Comparison of ENCODE assay signal across 20 mouse cellular contexts in the genomic region with DNA sequence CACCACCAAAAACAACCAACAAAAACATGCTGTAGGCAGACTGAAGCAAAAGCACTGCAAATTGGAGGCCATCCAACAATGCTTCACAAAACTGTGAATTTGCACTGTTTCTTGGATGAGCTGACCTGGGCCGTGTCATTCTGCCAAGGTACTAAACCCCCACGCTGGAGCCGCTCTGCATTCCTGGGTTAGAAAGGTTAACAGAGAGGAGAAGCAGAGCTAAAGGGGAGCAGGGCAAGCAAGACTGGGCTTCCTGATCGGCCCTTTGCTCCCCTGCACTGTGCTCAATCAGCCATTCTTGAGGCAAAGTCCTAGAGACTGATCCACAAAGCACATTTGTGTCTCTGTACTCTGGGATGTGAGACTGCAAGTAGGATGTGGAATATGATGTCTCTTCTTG. TPM values are rescaled to one million over a fixed set of nuclear protein-coding genes. Genes with fewer than 3 reads are reported as not detected.
A peak's percentile ranks its signal among the peaks of the same experiment; 100 is the strongest.
DNase-seq lines count a peak whose midpoint lies in the region; ATAC-seq and TF ChIP-seq lines count a peak whose summit lies in the region.
"Had no signal": no experiment of that assay in that cellular context is flagged by ENCODE, and none has a peak within 500 bp of the region (broad histone marks: within the 10 kb centered on the region; RNA-seq: fewer than 3 reads in every experiment).

No protein-coding gene starts in this region.

- DNase-seq in heart, postnatal 4 days: peak; percentile 7
- no peak for DNase-seq in heart, postnatal 10 days
- DNase-seq in kidney, adult 2 months: peak; percentile 91
- DNase-seq in kidney, postnatal 25 days: peak; percentile 74 to 86
- no peak for DNase-seq in urinary bladder, adult 18-20 months (ENCODE audit: low spot score in 2 of 2)
- no peak for DNase-seq in ovary, postnatal 36 days (ENCODE audit: low spot score)
- no peak for DNase-seq in neural tube, embryonic 10.5 days (ENCODE audit: extremely low spot score, low spot score)
- DNase-seq: adrenal gland, postnatal 10 days; cerebellum, adult 18-20 months; cerebellum, adult 9-11 months; gastrocnemius, adult 2 months; gastrocnemius, postnatal 36 days; heart, adult 11 months had no signal

- intact Hi-C loops in heart, postnatal 10 days (cut with DNase I): no loop called here

- peak; percentile 67 for ATAC-seq in kidney, embryonic 16.5 days (ENCODE audit: low FRiP score, low TSS enrichment)
- ATAC-seq: forebrain, embryonic 14.5 days had no signal

- 18% methylated on average over 4 of the region's 4 CpGs for WGBS in kidney, adult 2 months
- WGBS in kidney, embryonic 16.5 days: 45% methylated on average over 4 of the region's 4 CpGs

- peaks cover 13% of the 10 kb centered on the region; the same call in 1 of the 2 replicates for H3K4me1 ChIP-seq in kidney, adult 2 months (ENCODE audit: control insufficient read depth, insufficient read depth, low read length)
- H3K4me1 ChIP-seq in kidney, embryonic 16.5 days (ENCODE audit: insufficient read depth, low read length): no peaks in the 10 kb centered on the region
- H3K4me1 ChIP-seq: embryonic facial prominence, embryonic 15.5 days; forebrain, embryonic 10.5 days; heart, embryonic 13.5 days had no signal

- no peaks in the 10 kb centered on the region for H3K27me3 ChIP-seq in kidney, adult 2 months (replicated peaks; ENCODE audit: control insufficient read depth, insufficient read depth, low read length)
- no peaks in the 10 kb centered on the region for H3K27me3 ChIP-seq in kidney, embryonic 16.5 days (ENCODE audit: insufficient read depth, low read length)
- H3K27me3 ChIP-seq: embryonic facial prominence, embryonic 15.5 days; heart, embryonic 13.5 days; hindbrain, embryonic 13.5 days had no signal

- TF ChIP-seq CTCF in kidney, adult 2 months (conservative IDR thresholded peaks at IDR 0.05; ENCODE audit: insufficient read depth, insufficient read length, low read depth, low read length): no peak

- H3K36me3 ChIP-seq in kidney, adult 2 months (ENCODE audit: control insufficient read depth, insufficient read depth, low read length): no peaks in the 10 kb centered on the region
- H3K36me3 ChIP-seq in kidney, embryonic 16.5 days (ENCODE audit: insufficient read depth, low read length): peaks cover 3% of the 10 kb centered on the region; the same call in 1 of the 2 replicates
- H3K36me3 ChIP-seq: embryonic facial prominence, embryonic 15.5 days; forebrain, embryonic 10.5 days had no signal

- no peak overlapping the region for H3K4me2 ChIP-seq in kidney, embryonic 16.5 days (replicated peaks; ENCODE audit: low read depth, low read length)
- H3K4me2 ChIP-seq: embryonic facial prominence, embryonic 15.5 days; heart, embryonic 13.5 days; hindbrain, embryonic 13.5 days had no signal

- H3K4me3 ChIP-seq in kidney, adult 2 months (ENCODE audit: insufficient read depth, low read depth, low read length): no peak overlapping the region
- no peak overlapping the region for H3K4me3 ChIP-seq in kidney, embryonic 16.5 days (ENCODE audit: low read length)
- H3K4me3 ChIP-seq: embryonic facial prominence, embryonic 15.5 days; erythroblast, embryonic 14.5 days; forebrain, embryonic 10.5 days; gastrocnemius, adult 2 months; heart, embryonic 13.5 days; hindbrain, embryonic 13.5 days had no signal

- H3K9ac ChIP-seq in kidney, embryonic 16.5 days (replicated peaks; ENCODE audit: low read length): no peak overlapping the region
- H3K9ac ChIP-seq: embryonic facial prominence, embryonic 15.5 days; heart, embryonic 13.5 days; hindbrain, embryonic 13.5 days had no signal

- no peaks in the 10 kb centered on the region for H3K9me3 ChIP-seq in kidney, embryonic 16.5 days (ENCODE audit: low read length)
- H3K9me3 ChIP-seq: embryonic facial prominence, embryonic 15.5 days; forebrain, embryonic 10.5 days; heart, embryonic 13.5 days; hindbrain, embryonic 13.5 days had no signal

- no peak for TF ChIP-seq POLR2A in kidney, adult 2 months (IDR thresholded peaks at IDR 0.05; ENCODE audit: low read depth, low read length)

- H3K27ac ChIP-seq in kidney, adult 2 months (ENCODE audit: insufficient read depth, low read depth, low read length): peak overlapping the region; percentile 95
- no peak overlapping the region for H3K27ac ChIP-seq in kidney, embryonic 16.5 days (ENCODE audit: low read length)
- H3K27ac ChIP-seq: embryonic facial prominence, embryonic 15.5 days; forebrain, embryonic 10.5 days; gastrocnemius, adult 2 months; heart, embryonic 13.5 days; hindbrain, embryonic 13.5 days had no signal

RNA-seq across cellular contexts. Expression of a gene that starts 25.5 kb away (rescaled TPM):
- total RNA-seq in heart, postnatal 4 days (2021): 10 to 100 TPM; 37.3 to 37.4 TPM
- 10 to 100 TPM; 33.9 to 39.3 TPM for total RNA-seq in heart, postnatal 10 days (2021)
- polyA plus RNA-seq in kidney, adult 2 months (2012; rRNA removed): 7.0 and 9.1 TPM in 2 replicates
- polyA plus RNA-seq in kidney, embryonic 16.5 days (2015; fragmentation: Nextera tagmentation; extraction: Ambion mirVana): 18.6 and 21.2 TPM in 2 replicates

Comparison
In these comparisons a context has a peak if more than half of its experiments do, and no peak if none do; other contexts are left out.
1. DNase-seq: peak in heart, postnatal 4 days (single experiment), kidney, adult 2 months (single experiment) and kidney, postnatal 25 days (2 of 2); none in heart, postnatal 10 days (0 of 2), urinary bladder, adult 18-20 months (0 of 2), ovary, postnatal 36 days (single experiment) and neural tube, embryonic 10.5 days (single experiment).